Mouse (Mus musculus) left cerebral cortex, postnatal 25 days (tissue): ENCODE measurements at regions not wholly inside any gene's neighbourhood (a gene's known extent, or its start where the extent isn't known, plus 50 kb on each side); places are given as distances from the start of the nearest gene placed in this dataset.
"Not testable (repeated sequence)": the region's sequence is repeated elsewhere in the genome, so short reads cannot be mapped to it uniquely, and the experiment has no call there.

ENCODE experiments used
- DNase-seq, 2 experiments: peaks; one replicate each; pipeline ENCODE4 v3.0.0; 2022; ENCODE audit warnings: low spot score in 2 of 2, mixed read lengths in 1 of 2
- intact Hi-C: fragments of 180-260 bp; cut with DNase I; formaldehyde crosslinking; loops from one replicate; pipeline ENCODE4 v1.15.1; 2025

GRCm38 (mm10) chr16:3334355-3334754, 256.5 kb upstream of the Olfr161 start:
- intact Hi-C loops: not testable (repeated sequence)

GRCm38 (mm10) chr16:3343372-3343771, 247.5 kb upstream of the Olfr161 start:
- DNase-seq, intact Hi-C loops: not testable (repeated sequence)

More at GRCm38 (mm10) chr16:3334355-3334754, 256.5 kb upstream of the Olfr161 start:
- not testable (repeated sequence) for DNase-seq

- intact Hi-C loops, DNase-seq: not testable (repeated sequence)
Measured at GRCm38 (mm10) chr16:3344725-3345380, 246.0 kb upstream of the Olfr161 start.

DNA sequence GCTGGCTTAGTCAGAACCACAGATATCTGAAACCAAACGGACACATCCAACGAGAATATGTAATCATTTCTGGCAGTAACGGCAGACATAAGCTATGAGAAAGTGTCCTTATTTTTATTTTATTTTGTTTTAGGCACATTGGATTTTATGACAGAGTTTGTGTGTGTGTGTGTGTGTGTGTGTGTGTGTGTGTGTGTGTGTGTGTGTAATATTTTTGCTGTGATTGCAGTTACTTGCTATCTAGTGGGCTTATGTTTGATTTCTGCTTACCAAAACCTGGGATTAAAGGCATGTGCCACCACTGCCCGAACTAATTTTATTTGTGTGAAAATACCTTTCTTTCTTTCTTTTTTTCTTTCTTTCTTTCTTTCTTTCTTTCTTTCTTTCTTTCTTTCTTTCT, 241.5 kb upstream of the Olfr161 start:
- intact Hi-C loops, DNase-seq: not testable (repeated sequence)

DNA sequence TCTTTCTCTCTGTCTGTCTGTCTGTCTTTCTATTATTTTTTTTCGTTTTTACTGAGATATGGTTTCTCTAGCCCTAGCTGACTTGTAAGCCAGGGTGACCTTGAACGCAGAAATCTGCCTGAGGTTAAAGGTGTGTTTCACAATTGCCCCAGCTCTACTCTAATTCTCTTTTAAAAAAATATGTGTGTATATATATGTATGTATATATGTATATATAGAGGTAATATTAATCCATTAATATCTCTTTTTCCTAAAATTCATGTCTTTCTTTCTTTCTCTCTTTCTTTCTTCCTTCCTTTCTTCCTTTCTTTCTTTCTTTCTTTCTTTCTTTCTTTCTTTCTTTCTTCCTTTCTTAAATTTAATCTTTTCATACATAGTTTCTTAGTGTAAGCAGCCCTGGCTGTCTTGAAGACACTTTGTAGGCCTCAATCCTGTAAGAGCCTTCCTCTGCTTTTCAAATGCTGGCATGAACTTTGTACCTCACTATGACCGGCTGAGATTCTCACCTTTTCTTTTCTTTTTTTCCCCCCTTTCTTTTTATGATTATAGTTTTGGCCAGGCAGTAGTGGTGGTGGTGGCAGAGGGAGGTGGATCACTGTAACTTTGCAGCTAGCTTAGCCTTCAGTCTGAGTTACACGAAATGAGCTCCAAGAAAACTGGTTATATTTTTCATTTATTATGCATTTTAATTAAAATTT, 240.8 kb upstream of the Olfr161 start:
- DNase-seq, intact Hi-C loops: not testable (repeated sequence)

DNA sequence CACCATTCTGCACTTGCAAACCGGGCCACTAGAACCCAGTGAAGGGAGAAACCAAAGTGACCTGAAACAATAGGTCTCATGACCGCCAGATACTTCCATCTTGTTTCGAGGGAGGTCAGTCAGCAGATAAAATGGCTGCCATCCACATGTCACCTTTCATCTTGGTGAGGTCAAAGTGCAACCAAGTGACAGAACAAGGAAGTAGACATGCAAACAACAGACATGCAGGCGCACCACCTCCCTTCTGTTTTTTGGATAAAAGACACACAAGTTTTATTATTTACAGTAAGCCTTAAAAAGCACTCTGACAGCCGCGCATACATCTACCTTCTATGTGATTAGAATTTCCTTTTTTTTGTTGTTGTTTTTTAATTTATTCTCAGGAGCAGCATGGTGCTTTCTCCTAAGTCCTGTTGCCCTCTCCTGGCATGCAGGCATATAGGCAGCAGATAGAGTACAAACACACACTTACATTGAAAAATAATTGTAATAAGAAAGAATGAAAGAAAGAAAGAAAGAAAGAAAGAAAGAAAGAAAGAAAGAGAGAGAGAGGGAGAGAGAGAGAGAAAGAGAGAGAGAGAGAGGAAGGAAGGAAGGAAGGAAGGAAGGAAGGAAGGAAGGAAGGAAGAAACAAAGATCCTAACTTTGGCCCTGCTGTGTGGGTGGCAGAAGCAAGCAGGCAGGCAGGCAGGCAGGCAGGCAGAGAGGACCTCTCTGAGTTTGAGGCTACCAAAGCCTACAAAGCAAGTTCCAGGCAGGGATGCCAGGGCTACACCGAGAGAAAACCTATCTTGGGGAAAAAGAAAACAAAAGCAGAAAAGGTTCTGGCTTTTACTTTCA, 240.0 kb upstream of the Olfr161 start:
- DNase-seq, intact Hi-C loops: not testable (repeated sequence)

DNA sequence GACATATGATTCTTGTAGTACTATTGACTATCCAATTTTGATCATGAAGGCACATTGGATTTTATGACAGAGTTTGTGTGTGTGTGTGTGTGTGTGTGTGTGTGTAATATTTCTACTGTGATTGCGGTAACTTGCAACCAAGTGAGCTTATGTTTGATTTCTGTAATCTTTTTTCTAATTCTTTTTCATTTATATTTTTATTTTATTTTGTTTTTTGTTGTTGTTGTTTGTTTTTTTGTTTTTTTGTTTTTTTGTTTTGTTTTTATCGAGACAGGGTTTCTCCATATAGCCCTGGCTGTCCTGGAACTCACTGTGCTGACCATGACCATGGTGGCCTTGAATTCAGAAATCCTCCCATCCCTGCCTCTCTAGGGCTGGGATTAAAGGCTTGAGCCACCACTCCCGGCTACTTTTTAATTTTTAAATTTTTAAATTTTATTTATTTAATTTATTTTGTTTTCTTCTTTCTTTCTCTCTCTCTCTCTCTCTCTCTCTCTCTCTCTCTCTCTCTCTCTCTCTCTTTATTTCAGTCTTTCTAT, 239.3 kb upstream of the Olfr161 start:
- intact Hi-C loops: not testable (repeated sequence)
- peak in 1 of 2 experiments; percentile 3 for DNase-seq
